Mouse (Mus musculus): ENCODE measurements around the gene Uri1.

Uri1 gene

GRCm38 (mm10) chr7:37921681-37922430 is 101.5 kb downstream of the Uri1 start:
- DNase-seq (ENCODE audit: low spot score): peak; percentile 1

DNA sequence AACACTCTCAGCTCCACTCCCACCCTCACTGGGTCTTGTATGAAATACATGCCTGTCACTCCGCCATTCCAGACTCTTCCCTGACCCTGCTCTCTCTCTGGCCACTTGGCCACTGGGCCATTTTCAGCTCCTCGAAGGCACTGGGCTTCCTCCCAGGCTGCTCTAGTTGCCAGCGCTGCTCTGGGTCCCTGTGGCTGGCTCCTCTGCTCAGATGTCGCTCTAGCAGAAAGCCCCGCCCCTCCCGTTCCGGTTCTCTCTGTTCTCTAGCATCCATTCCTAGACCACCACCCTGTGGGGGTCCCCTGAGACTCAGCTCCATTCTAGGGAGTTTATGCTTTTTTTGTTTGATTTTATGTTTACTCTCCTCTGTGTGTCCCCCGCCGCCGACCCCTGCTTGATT is 104.4 kb downstream of the Uri1 start:
- DNase-seq (ENCODE audit: low spot score): no peak

DNA sequence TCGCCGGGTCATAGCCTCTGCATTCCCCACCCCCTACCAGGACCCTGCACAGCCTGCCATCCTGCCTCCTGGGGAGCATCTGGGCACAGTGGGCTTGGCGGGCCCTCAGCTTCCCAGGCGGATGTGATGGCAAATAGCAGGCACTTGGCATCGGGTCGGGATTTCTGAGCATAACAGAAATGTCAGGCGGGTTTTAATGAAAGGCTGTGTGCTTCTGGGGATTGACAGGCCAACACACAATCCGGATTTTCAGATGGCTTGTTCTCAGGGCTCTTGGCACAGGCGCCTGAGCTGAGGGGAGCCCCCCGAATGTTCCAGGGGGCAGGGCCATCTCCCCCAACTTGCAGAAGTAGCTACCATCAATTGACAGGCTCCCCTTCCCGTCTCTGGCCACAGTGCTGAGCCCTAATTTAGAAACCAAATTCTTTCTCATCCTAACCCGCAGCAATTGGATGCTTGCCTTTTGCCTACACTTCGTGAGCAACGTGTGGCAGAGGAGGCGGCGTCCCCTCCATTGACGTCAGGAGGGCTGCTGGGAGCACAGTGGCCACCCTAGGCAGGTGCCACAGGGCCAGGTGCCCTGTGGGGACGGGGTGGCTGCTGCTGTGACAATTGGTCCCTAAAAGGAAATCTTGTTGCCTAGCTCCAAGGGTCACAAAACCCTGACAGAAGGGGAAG is 106.5 kb downstream of the Uri1 start:
- DNase-seq (ENCODE audit: low spot score): no peak

DNA sequence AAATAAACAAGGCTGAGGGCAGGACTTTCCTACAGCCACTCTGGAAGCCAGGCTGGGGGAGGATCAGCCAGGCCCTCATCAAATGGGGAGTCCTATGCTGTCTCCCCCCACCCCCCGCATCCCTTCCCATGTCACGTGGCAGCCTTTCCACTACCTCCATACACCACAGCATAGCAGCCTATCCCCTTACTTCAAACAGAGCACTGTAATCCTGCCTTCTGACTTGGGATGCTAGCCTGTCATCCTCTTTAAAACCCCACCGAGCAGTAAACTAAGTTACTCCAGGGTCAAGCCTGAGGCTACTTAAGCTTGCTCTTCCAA is 111.6 kb downstream of the Uri1 start:
- no peak for DNase-seq (ENCODE audit: low spot score)

- DNase-seq (ENCODE audit: low spot score): no peak
Measured at GRCm38 (mm10) chr7:37911114-37911801, 112.1 kb downstream of the Uri1 start.

GRCm38 (mm10) chr7:37910161-37910560 is 113.2 kb downstream of the Uri1 start:
- DNase-seq (ENCODE audit: low spot score): no peak

Measured in ovary, postnatal 36 days (tissue).